Mouse (Mus musculus) heart, embryonic 10.5 days (tissue): ENCODE results near the gene Tmem219. TPM values are rescaled to one million over a fixed set of nuclear protein-coding genes. Genes with fewer than 3 reads are reported as not detected.
"Not testable (repeated sequence)": the region's sequence is repeated elsewhere in the genome, so short reads cannot be mapped to it uniquely, and the experiment has no call there.

ENCODE experiments used
- DNase-seq: peaks from one replicate; pipeline ENCODE4 v3.0.0-alpha.2; 2017; ENCODE audit warnings: low spot score
- H3K27ac ChIP-seq: fragments of 300-500 bp; sonication (generic); 2 replicates; pipeline ENCODE4 v1.5.1; 2016; ENCODE audit warnings: mild to moderate bottlenecking
- H3K27me3 ChIP-seq: fragments of 300-500 bp; sonication (generic); 2 replicates; pipeline ENCODE4 v1.6.1; 2016; ENCODE audit warnings: mild to moderate bottlenecking; ENCODE audit not compliant: poor library complexity, insufficient read depth, severe bottlenecking
- H3K36me3 ChIP-seq: fragments of 300-500 bp; sonication (generic); 2 replicates; pipeline ENCODE4 v1.6.1; 2016; ENCODE audit warnings: mild to moderate bottlenecking, moderate library complexity
- H3K4me1 ChIP-seq: fragments of 300-500 bp; sonication (generic); 2 replicates; pipeline ENCODE4 v1.6.1; 2016; ENCODE audit warnings: mild to moderate bottlenecking
- H3K4me3 ChIP-seq: fragments of 300-500 bp; sonication (generic); 2 replicates; pipeline ENCODE4 v1.5.1; 2016; ENCODE audit warnings: mild to moderate bottlenecking, moderate library complexity
- H3K9me3 ChIP-seq: fragments of 300-500 bp; sonication (generic); 2 replicates; pipeline ENCODE4 v1.6.1; 2016; ENCODE audit warnings: mild to moderate bottlenecking, moderate library complexity
- WGBS: fragments of 180-500 bp; shearing (Covaris S2); methylation state at CpG from one replicate; pipeline ENCODE4 v1.1.7; 2016; 5-methylcytosine and 5-hydroxymethylcytosine counted together
- polyA plus RNA-seq: library from polyadenylated mRNA; unstranded; fragments of >200 nt; fragmentation: Nextera tagmentation; extraction: Ambion mirVana; gene quantifications from 2 replicates; pipeline ENCODE4 v1.2.1, GENCODE M21; 2016

Gene Tmem219
- polyA plus RNA-seq, 1 experiment from 2014 or later, result 20.7 TPM

- WGBS, result 81% methylated on average over 3 of the region's 3 CpGs
- no peak for DNase-seq
- Histone ChIP-seq H3K27me3 (no peaks in the 10 kb centered on the region), H3K36me3 (no peaks in the 10 kb centered on the region), H3K4me1 (no peaks in the 10 kb centered on the region), H3K27ac (no peak overlapping the region), H3K4me3 (no peak overlapping the region), H3K9me3 (no peaks in the 10 kb centered on the region)
Observed at GRCm38 (mm10) chr7:126914844-126915243, 7.9 kb downstream of the Tmem219 start.

GRCm38 (mm10) chr7:126905590-126905989 lies 17.1 kb downstream of the Tmem219 start:
- Histone ChIP-seq H3K27ac (no peak overlapping the region), H3K4me1 (no peaks in the 10 kb centered on the region), H3K4me3 (no peak overlapping the region), H3K27me3 (no peaks in the 10 kb centered on the region), H3K36me3 (no peaks in the 10 kb centered on the region), H3K9me3 (no peaks in the 10 kb centered on the region)
- no peak for DNase-seq
- 59% methylated on average over 3 of the region's 3 CpGs for WGBS

- H3K27me3 ChIP-seq, H3K27ac ChIP-seq, H3K4me3 ChIP-seq, H3K9me3 ChIP-seq, H3K36me3 ChIP-seq, DNase-seq: not testable (repeated sequence)
- 89% methylated on average over 8 of the region's 9 CpGs for WGBS
- peaks cover 17% of the 10 kb centered on the region for H3K4me1 ChIP-seq
Observed at GRCm38 (mm10) chr7:126899781-126900180, 22.9 kb downstream of the Tmem219 start.

GRCm38 (mm10) chr7:126898102-126898990 lies 24.4 kb downstream of the Tmem219 start:
- Histone ChIP-seq H3K4me1 (peaks cover 17% of the 10 kb centered on the region), H3K27me3 (no peaks in the 10 kb centered on the region), H3K27ac (peak overlapping the region; percentile 92), H3K4me3 (peak overlapping the region; percentile 71), H3K9me3 (no peaks in the 10 kb centered on the region), H3K36me3 (no peaks in the 10 kb centered on the region)
- WGBS, result 11% methylated on average over 37 of the region's 37 CpGs
- peak; percentile 98 for DNase-seq

- H3K36me3 ChIP-seq, result no peaks in the 10 kb centered on the region
- DNase-seq, result no peak
- peaks cover 17% of the 10 kb centered on the region for H3K4me1 ChIP-seq
- H3K27me3 ChIP-seq, result no peaks in the 10 kb centered on the region
- peak overlapping the region; percentile 92 for H3K27ac ChIP-seq
- no peaks in the 10 kb centered on the region for H3K9me3 ChIP-seq
- peak overlapping the region; percentile 71 for H3K4me3 ChIP-seq
- WGBS, result 24% methylated on average over 16 of the region's 16 CpGs
Observed at GRCm38 (mm10) chr7:126897390-126898101, 25.2 kb downstream of the Tmem219 start.

- no peak overlapping the region for H3K4me3 ChIP-seq
Observed at GRCm38 (mm10) chr7:126896912-126897311, 25.8 kb downstream of the Tmem219 start.

GRCm38 (mm10) chr7:126888852-126889251 lies 33.9 kb downstream of the Tmem219 start:
- DNase-seq, result no peak

More at GRCm38 (mm10) chr7:126896912-126897311, 25.8 kb downstream of the Tmem219 start:
- peaks cover 17% of the 10 kb centered on the region for H3K4me1 ChIP-seq
- no peaks in the 10 kb centered on the region for H3K27me3 ChIP-seq
- no peaks in the 10 kb centered on the region for H3K9me3 ChIP-seq
- H3K36me3 ChIP-seq, result 0 out of 2 replicates have a peak, but pooled peaks cover under 1% of the 10 kb centered on the region
- no peak for DNase-seq
- H3K27ac ChIP-seq, result 0 out of 2 replicates have a peak overlapping the region, but pooled peaks have one; percentile 26
- 86% methylated on average over 5 of the region's 5 CpGs for WGBS

GRCm38 (mm10) chr7:126887281-126887680 lies 35.4 kb downstream of the Tmem219 start:
- Histone ChIP-seq H3K4me3 (no peak overlapping the region), H3K4me1 (peaks cover 21% of the 10 kb centered on the region), H3K27me3 (no peaks in the 10 kb centered on the region), H3K27ac (no peak overlapping the region), H3K36me3 (peaks cover 17% of the 10 kb centered on the region), H3K9me3 (no peaks in the 10 kb centered on the region)
- DNase-seq, result no peak
- WGBS, result 89% methylated on average over 5 of the region's 5 CpGs

More at GRCm38 (mm10) chr7:126888852-126889251, 33.9 kb downstream of the Tmem219 start:
- 39% methylated on average over 7 of the region's 7 CpGs for WGBS
- Histone ChIP-seq H3K4me1 (0 out of 2 replicates have a peak, but pooled peaks cover 6% of the 10 kb centered on the region), H3K9me3 (no peaks in the 10 kb centered on the region), H3K4me3 (peak overlapping the region; percentile 3; the same call in 1 of the 2 replicates), H3K27me3 (no peaks in the 10 kb centered on the region), H3K27ac (no peak overlapping the region), H3K36me3 (peaks cover 17% of the 10 kb centered on the region)

GRCm38 (mm10) chr7:126884286-126885164 lies 38.2 kb downstream of the Tmem219 start, which contains the start of gene Taok2:
Taok2 (minus strand) TSS chr7:126884703.
- DNase-seq, result peak; percentile 99
- under 1% methylated on average over 56 of the region's 56 CpGs for WGBS
- peak within 1 kb of the TSS; percentile 80 for H3K4me3 ChIP-seq

GRCm38 (mm10) chr7:126883731-126884181 lies 39.0 kb downstream of the Tmem219 start:
- peaks cover 30% of the 10 kb centered on the region for H3K4me1 ChIP-seq
- peak overlapping the region; percentile 80 for H3K4me3 ChIP-seq
- 0% methylated on average over 15 of the region's 15 CpGs for WGBS
- peaks cover 19% of the 10 kb centered on the region for H3K36me3 ChIP-seq
- H3K27ac ChIP-seq, result peak overlapping the region; percentile 93
- no peaks in the 10 kb centered on the region for H3K9me3 ChIP-seq
- DNase-seq, result no peak
- H3K27me3 ChIP-seq, result no peaks in the 10 kb centered on the region

More at GRCm38 (mm10) chr7:126884286-126885164, 38.2 kb downstream of the Tmem219 start, which contains the start of gene Taok2:
- Histone ChIP-seq H3K4me1 (peaks cover 30% of the 10 kb centered on the region), H3K36me3 (peaks cover 12% of the 10 kb centered on the region), H3K9me3 (no peaks in the 10 kb centered on the region), H3K27me3 (no peaks in the 10 kb centered on the region), H3K27ac (peak within 1 kb of the TSS; percentile 93)

- H3K27me3 ChIP-seq, result no peaks in the 10 kb centered on the region
- 64% methylated on average over 6 of the region's 6 CpGs for WGBS
- H3K27ac ChIP-seq, result peak overlapping the region; percentile 63; the same call in 1 of the 2 replicates
- H3K4me3 ChIP-seq, result peak overlapping the region; percentile 80
- H3K36me3 ChIP-seq, result peaks cover 45% of the 10 kb centered on the region
- H3K4me1 ChIP-seq, result peaks cover 30% of the 10 kb centered on the region
- DNase-seq, result no peak
- H3K9me3 ChIP-seq, result no peaks in the 10 kb centered on the region
Observed at GRCm38 (mm10) chr7:126881040-126881439, 41.7 kb downstream of the Tmem219 start.

GRCm38 (mm10) chr7:126877239-126877638 lies 45.5 kb downstream of the Tmem219 start:
- DNase-seq, result no peak
- H3K9me3 ChIP-seq, result no peaks in the 10 kb centered on the region
- H3K4me3 ChIP-seq, result no peak overlapping the region
- H3K36me3 ChIP-seq, result peaks cover 83% of the 10 kb centered on the region
- H3K27ac ChIP-seq, result no peak overlapping the region
- H3K4me1 ChIP-seq, result peaks cover 9% of the 10 kb centered on the region
- 93% methylated on average over 1 of the region's 1 CpGs for WGBS
- H3K27me3 ChIP-seq, result no peaks in the 10 kb centered on the region
